Mouse (Mus musculus): ENCODE results near the gene Mtmr10. TPM values are rescaled to one million over a fixed set of nuclear protein-coding genes. Genes with fewer than 3 reads are reported as not detected.

Gene Mtmr10
- polyA plus RNA-seq, 1 experiment from 2014 or later = 11.2 TPM

Small RNA genes within 50 kb of the gene (microRNA-seq; reads per million reads assigned to microRNA genes)
- gene Mir6416 = not detected

Other genes with a start within 250 kb of the Mtmr10 start
- 0.26 TPM in 1 of 2 replicates, not detected in the other for gene Trpm1, start 133.8 kb upstream of the Mtmr10 start, polyA plus RNA-seq (2015; fragmentation: Nextera tagmentation; extraction: Ambion mirVana)
- gene Fan1, start 86.4 kb downstream of the Mtmr10 start, polyA plus RNA-seq (2015; fragmentation: Nextera tagmentation; extraction: Ambion mirVana) = 6.8 and 7.5 TPM in 2 replicates
- gene Mphosph10, start 104.6 kb downstream of the Mtmr10 start, polyA plus RNA-seq (2015; fragmentation: Nextera tagmentation; extraction: Ambion mirVana) = 30.1 and 35.9 TPM in 2 replicates
- 35.5 and 47.7 TPM in 2 replicates for gene Mcee, start 105.0 kb downstream of the Mtmr10 start, polyA plus RNA-seq (2015; fragmentation: Nextera tagmentation; extraction: Ambion mirVana)
- 132 and 141 TPM in 2 replicates for gene Apba2, start 214.1 kb downstream of the Mtmr10 start, polyA plus RNA-seq (2015; fragmentation: Nextera tagmentation; extraction: Ambion mirVana)